Mouse (Mus musculus) MEL (cell line): ENCODE measurements at regions not wholly inside any gene's neighbourhood (a gene's known extent, or its start where the extent isn't known, plus 50 kb on each side); places are given as distances from the start of the nearest gene placed in this dataset.

ENCODE experiments used
- DNase-seq: peaks from one replicate; pipeline ENCODE4 v3.0.0; 2011; ENCODE audit warnings: low read depth, low spot score
- H3K27ac ChIP-seq: 2 replicates; pipeline ENCODE4 v1.5.1; 2012; ENCODE audit warnings: low read depth, mild to moderate bottlenecking, control low read depth, low read length, moderate library complexity; ENCODE audit not compliant: control insufficient read depth
- H3K27me3 ChIP-seq, 2 experiments: fragments of 150-350 bp in 1 of 2; sonication (generic) in 1 of 2; 2 replicates each; pipeline ENCODE4 v1.6.1; 2012; ENCODE audit warnings: low read length in 2 of 2, mild to moderate bottlenecking in 2 of 2, improper control_type of control experiment in 1 of 2, moderate library complexity in 1 of 2; ENCODE audit not compliant: insufficient read depth in 2 of 2, control insufficient read depth in 1 of 2
- H3K36me3 ChIP-seq, 2 experiments: 2 replicates each; pipeline ENCODE4 v1.6.1; 2012 to 2014; ENCODE audit warnings: low read length in 2 of 2, improper control_type of control experiment in 1 of 2, inconsistent platforms in 1 of 2, mild to moderate bottlenecking in 1 of 2; ENCODE audit not compliant: insufficient read depth in 2 of 2, control insufficient read depth in 1 of 2
- H3K4me1 ChIP-seq, 2 experiments: fragments of 150-350 bp in 1 of 2; sonication (generic) in 1 of 2; 2 replicates each; pipeline ENCODE4 v1.6.1; 2012; ENCODE audit warnings: low read length in 2 of 2, improper control_type of control experiment in 1 of 2, mild to moderate bottlenecking in 1 of 2; ENCODE audit not compliant: insufficient read depth in 2 of 2, control insufficient read depth in 1 of 2
- H3K4me3 ChIP-seq, 2 experiments: fragments of 150-350 bp in 1 of 2; sonication (generic) in 1 of 2; 2 replicates each; pipeline ENCODE4 v1.5.1; 2012; ENCODE audit warnings: low read depth in 2 of 2, low read length in 2 of 2, mild to moderate bottlenecking in 2 of 2, moderate library complexity in 2 of 2, control low read depth in 1 of 2, improper control_type of control experiment in 1 of 2; ENCODE audit not compliant: control insufficient read depth in 1 of 2, insufficient read depth in 1 of 2
- H3K79me2 ChIP-seq: 2 replicates; pipeline ENCODE4 v1.6.1; 2012; ENCODE audit warnings: mild to moderate bottlenecking, low read length, moderate library complexity; ENCODE audit not compliant: control insufficient read depth, poor library complexity, insufficient read depth
- H3K9ac ChIP-seq: 2 replicates; pipeline ENCODE4 v1.6.1; 2012; ENCODE audit warnings: low read depth, mild to moderate bottlenecking, control low read depth, low read length, moderate library complexity; ENCODE audit not compliant: control insufficient read depth, poor library complexity, severe bottlenecking
- H3K9me3 ChIP-seq: fragments of 150-350 bp; sonication (generic); replicated peaks from 2 replicates; pipeline ENCODE4 v1.6.1; 2012; ENCODE audit warnings: mild to moderate bottlenecking, low read length, improper control_type of control experiment, moderate library complexity; ENCODE audit not compliant: insufficient read depth
- BHLHE40 ChIP-seq: IDR thresholded peaks from 2 replicates; pipeline ENCODE4 v1.6.1; 2012; ENCODE audit warnings: low read depth, mild to moderate bottlenecking, inconsistent platforms, low read length, improper control_type of control experiment, borderline replicate concordance
- CTCF ChIP-seq, 3 experiments: IDR thresholded peaks in 2 of 3; conservative IDR thresholded peaks in 1 of 3; 2 replicates each; pipeline ENCODE4 v1.5.1; 2011 to 2012; ENCODE audit warnings: low read length in 3 of 3, low read depth in 2 of 3, mild to moderate bottlenecking in 2 of 3, improper control_type of control experiment in 1 of 3, inconsistent platforms in 1 of 3, mixed read lengths in 1 of 3, moderate library complexity in 1 of 3; ENCODE audit not compliant: control insufficient read depth in 1 of 3, insufficient read depth in 1 of 3, poor library complexity in 1 of 3, severe bottlenecking in 1 of 3
- E2F4 ChIP-seq: IDR thresholded peaks from 2 replicates; pipeline ENCODE4 v1.6.1; 2011; ENCODE audit warnings: low read depth, low read length, improper control_type of control experiment, borderline replicate concordance
- ELF1 ChIP-seq: IDR thresholded peaks from 2 replicates; pipeline ENCODE4 v1.6.1; 2014; ENCODE audit warnings: low read depth, mild to moderate bottlenecking, inconsistent platforms, low read length, improper control_type of control experiment, moderate library complexity
- ETS1 ChIP-seq: IDR thresholded peaks from 2 replicates; pipeline ENCODE4 v1.6.1; 2012; ENCODE audit warnings: low read depth, mild to moderate bottlenecking, inconsistent platforms, low read length, improper control_type of control experiment, moderate library complexity
- GABPA ChIP-seq: IDR thresholded peaks from 2 replicates; pipeline ENCODE4 v1.6.1; 2012; ENCODE audit warnings: low read depth, mild to moderate bottlenecking, inconsistent platforms, low read length, improper control_type of control experiment, moderate library complexity
- GATA1 ChIP-seq: IDR thresholded peaks from 2 replicates; pipeline ENCODE4 v1.6.1; 2011; ENCODE audit warnings: low read depth, low read length, improper control_type of control experiment
- HCFC1 ChIP-seq: IDR thresholded peaks from 2 replicates; pipeline ENCODE4 v1.6.1; 2012; ENCODE audit warnings: low read depth, mild to moderate bottlenecking, inconsistent platforms, low read length, improper control_type of control experiment, moderate library complexity
- JUND ChIP-seq: IDR thresholded peaks from 2 replicates; pipeline ENCODE4 v1.6.1; 2011; ENCODE audit warnings: low read depth, mild to moderate bottlenecking, improper control_type of control experiment, low read length
- MAFK ChIP-seq: IDR thresholded peaks from 2 replicates; pipeline ENCODE4 v1.6.1; 2011; ENCODE audit warnings: low read depth, mild to moderate bottlenecking, low read length, improper control_type of control experiment, borderline replicate concordance
- MAX ChIP-seq: IDR thresholded peaks from 2 replicates; pipeline ENCODE4 v1.6.1; 2011; ENCODE audit warnings: low read length, improper control_type of control experiment
- MAZ ChIP-seq: IDR thresholded peaks from 2 replicates; pipeline ENCODE4 v1.6.1; 2012; ENCODE audit warnings: low read depth, mild to moderate bottlenecking, inconsistent platforms, low read length, improper control_type of control experiment
- MYC ChIP-seq: IDR thresholded peaks from 2 replicates; pipeline ENCODE4 v1.6.1; 2011; ENCODE audit warnings: low read depth, mild to moderate bottlenecking, low read length, improper control_type of control experiment, moderate library complexity
- NRF1 ChIP-seq: IDR thresholded peaks from 2 replicates; pipeline ENCODE4 v1.6.1; 2014; ENCODE audit warnings: low read depth, mild to moderate bottlenecking, inconsistent platforms, low read length, improper control_type of control experiment, moderate library complexity; ENCODE audit not compliant: poor library complexity, insufficient read depth, severe bottlenecking
- RAD21 ChIP-seq: IDR thresholded peaks from 2 replicates; pipeline ENCODE4 v1.6.1; 2011; ENCODE audit warnings: mild to moderate bottlenecking, low read depth, low read length, improper control_type of control experiment
- SIN3A ChIP-seq: IDR thresholded peaks from 2 replicates; pipeline ENCODE4 v1.6.1; 2012; ENCODE audit warnings: low read length, improper control_type of control experiment, inconsistent platforms
- SMC3 ChIP-seq: IDR thresholded peaks from 2 replicates; pipeline ENCODE4 v1.6.1; 2011; ENCODE audit warnings: low read depth, low read length, improper control_type of control experiment
- ZC3H11A ChIP-seq: IDR thresholded peaks from 2 replicates; pipeline ENCODE4 v1.6.1; 2012; ENCODE audit warnings: low read depth, mild to moderate bottlenecking, inconsistent platforms, low read length, improper control_type of control experiment
- ZKSCAN1 ChIP-seq: IDR thresholded peaks from 2 replicates; pipeline ENCODE4 v1.6.1; 2012; ENCODE audit warnings: low read depth, mild to moderate bottlenecking, inconsistent platforms, low read length, improper control_type of control experiment, moderate library complexity
- ZMIZ1 ChIP-seq: IDR thresholded peaks from 2 replicates; pipeline ENCODE4 v1.6.1; 2012; ENCODE audit warnings: low read depth, mild to moderate bottlenecking, inconsistent platforms, low read length, improper control_type of control experiment, moderate library complexity
- ZNF384 ChIP-seq: IDR thresholded peaks from 2 replicates; pipeline ENCODE4 v1.6.1; 2012; ENCODE audit warnings: low read depth, mild to moderate bottlenecking, inconsistent platforms, low read length, improper control_type of control experiment

GRCm38 (mm10) chr11:84721150-84721549 is 98.2 kb downstream of the Mrm1 start:
- TF ChIP-seq CTCF (IDR thresholded peaks at IDR 0.05 in 2 of 3, conservative IDR thresholded peaks at IDR 0.05 in 1 of 3; ENCODE audit: control insufficient read depth in 1 of 3, insufficient read depth in 1 of 3, low read depth in 2 of 3, low read length in 3 of 3, poor library complexity in 1 of 3, severe bottlenecking in 1 of 3), result peak; percentile 14 to 58 (median 53); a peak in 5 of 6 replicates
- TF ChIP-seq ZMIZ1, result no peak
- TF ChIP-seq RAD21, result peak; percentile 43
- TF ChIP-seq ETS1, result no peak
- no peak for TF ChIP-seq SIN3A
- no peak for TF ChIP-seq ZNF384
- no peak for TF ChIP-seq GABPA
- TF ChIP-seq JUND, result no peak
- TF ChIP-seq ZC3H11A, result peak; percentile 39; the same call in 1 of the 2 replicates
- TF ChIP-seq SMC3, result peak; percentile 75
- TF ChIP-seq ELF1, result no peak
- TF ChIP-seq E2F4, result no peak
- no peak overlapping the region for H3K27ac ChIP-seq
- no peaks in the 10 kb centered on the region for H3K79me2 ChIP-seq
- DNase-seq, result peak; percentile 42
- H3K4me3 ChIP-seq, result no peak overlapping the region
- peaks cover 0 to under 1% of the 10 kb centered on the region in 2 experiments; a peak in 2 of 4 replicates for H3K27me3 ChIP-seq
- H3K4me1 ChIP-seq, result peaks cover 0 to 14% of the 10 kb centered on the region in 2 experiments; a peak in 1 of 4 replicates
- H3K9ac ChIP-seq, result no peak overlapping the region
- H3K9me3 ChIP-seq, result no peaks in the 10 kb centered on the region
- H3K36me3 ChIP-seq, result no peaks in the 10 kb centered on the region; a peak in 2 of 4 replicates

DNA sequence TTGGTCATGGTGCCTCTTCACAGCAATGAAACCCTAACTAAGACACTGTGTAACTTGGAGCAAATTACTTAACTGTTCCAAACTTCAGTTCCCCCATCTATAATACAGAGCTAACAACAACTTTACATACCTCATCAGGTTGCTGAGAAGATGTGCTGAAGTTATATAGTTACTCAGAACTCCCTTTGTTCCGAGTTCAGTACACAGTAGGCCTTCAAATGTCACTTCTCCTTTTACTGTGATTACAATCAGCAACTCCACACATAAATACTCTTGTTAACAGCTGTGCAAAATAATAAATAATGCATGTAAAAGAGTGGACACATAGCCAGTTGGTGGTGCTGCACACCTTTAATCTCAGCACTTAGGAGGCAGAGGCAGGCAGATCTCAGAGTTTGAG is 99.5 kb downstream of the Mrm1 start:
- H3K9ac ChIP-seq, result no peak overlapping the region

GRCm38 (mm10) chr11:84712731-84713130 is 106.6 kb downstream of the Mrm1 start:
- Histone ChIP-seq H3K27ac (no peak overlapping the region), H3K36me3 (no peaks in the 10 kb centered on the region), H3K4me3 (no peak overlapping the region), H3K27me3 (peaks cover 4 to 14% of the 10 kb centered on the region in 2 experiments), H3K79me2 (no peaks in the 10 kb centered on the region), H3K9me3 (no peaks in the 10 kb centered on the region), H3K9ac (no peak overlapping the region), H3K4me1 (no peaks in the 10 kb centered on the region)
- no peak for DNase-seq
- TF ChIP-seq HCFC1 (no peak), BHLHE40 (no peak), NRF1 (no peak), ZC3H11A (no peak), MAX (no peak), MYC (no peak)

More for the DNA sequence above, 99.5 kb downstream of the Mrm1 start:
- peak; percentile 26 for DNase-seq
- no peaks in the 10 kb centered on the region for H3K79me2 ChIP-seq
- peaks cover 0 to 2% of the 10 kb centered on the region in 2 experiments; a peak in 2 of 4 replicates for H3K27me3 ChIP-seq
- H3K9me3 ChIP-seq, result no peaks in the 10 kb centered on the region
- H3K27ac ChIP-seq, result no peak overlapping the region
- H3K36me3 ChIP-seq, result no peaks in the 10 kb centered on the region; a peak in 2 of 4 replicates
- peaks cover 0 to 7% of the 10 kb centered on the region in 2 experiments; a peak in 1 of 4 replicates for H3K4me1 ChIP-seq
- H3K4me3 ChIP-seq, result no peak overlapping the region
- no peak for TF ChIP-seq CTCF (IDR thresholded peaks at IDR 0.05 in 2 of 3, conservative IDR thresholded peaks at IDR 0.05 in 1 of 3; ENCODE audit: control insufficient read depth in 1 of 3, insufficient read depth in 1 of 3, low read depth in 2 of 3, low read length in 3 of 3, poor library complexity in 1 of 3, severe bottlenecking in 1 of 3)
- TF ChIP-seq MAZ, result no peak
- no peak for TF ChIP-seq MAFK
- no peak for TF ChIP-seq GATA1
- TF ChIP-seq HCFC1, result no peak
- TF ChIP-seq ZKSCAN1, result peak; percentile 93
